22 mouse cellular contexts compared by ENCODE assay signal in the genomic region with DNA sequence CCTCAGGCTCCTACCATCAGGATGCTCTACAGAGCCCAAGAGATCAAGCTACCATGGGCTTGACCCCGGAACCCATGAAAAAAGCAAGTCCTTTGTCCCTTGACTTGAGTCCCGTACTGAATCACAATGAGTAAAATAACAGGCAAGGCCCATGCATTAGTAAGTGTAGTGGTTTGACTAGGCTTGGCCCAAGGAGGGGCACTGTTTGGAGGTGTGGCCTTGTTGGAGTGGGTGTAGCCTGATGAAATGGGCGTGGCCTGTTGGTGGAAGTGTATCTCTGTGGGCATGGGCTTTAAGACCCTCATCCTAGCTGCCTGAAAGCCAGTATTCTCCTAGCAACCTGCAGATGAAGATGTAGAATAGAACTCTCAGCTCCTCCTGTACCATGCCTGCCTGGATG. TPM values are rescaled to one million over a fixed set of nuclear protein-coding genes. Genes with fewer than 3 reads are reported as not detected.
DNase-seq lines count a peak whose midpoint lies in the region; ATAC-seq and TF ChIP-seq lines count a peak whose summit lies in the region.
"Had no signal": no experiment of that assay in that cellular context is flagged by ENCODE, and none has a peak within 500 bp of the region (broad histone marks: within the 10 kb centered on the region; RNA-seq: fewer than 3 reads in every experiment).

No protein-coding gene starts in this region.

- H3K27ac ChIP-seq in kidney, postnatal 0 days = 0 out of 2 replicates have a peak overlapping the region, but pooled peaks have one; percentile 47
- peak overlapping the region; percentile 63; the same call in 1 of the 2 replicates for H3K27ac ChIP-seq in liver, embryonic 13.5 days
- H3K27ac ChIP-seq: embryonic facial prominence, embryonic 15.5 days; forebrain, embryonic 15.5 days; left cerebral cortex, adult 2 months; limb, embryonic 15.5 days; lung, embryonic 15.5 days; macrophage; neural tube, embryonic 15.5 days had no signal

- H3K4me2 ChIP-seq in kidney, postnatal 0 days (ENCODE audit: low read length) = no peak overlapping the region
- H3K4me2 ChIP-seq in liver, embryonic 13.5 days = peak overlapping the region; percentile 43; the same call in 1 of the 2 replicates
- H3K4me2 ChIP-seq: embryonic facial prominence, embryonic 15.5 days; forebrain, embryonic 15.5 days; heart, embryonic 11.5 days; limb, embryonic 15.5 days; lung, embryonic 15.5 days; neural tube, embryonic 15.5 days had no signal

- H3K9me3 ChIP-seq in kidney, postnatal 0 days (replicated peaks; ENCODE audit: low read length) = no peaks in the 10 kb centered on the region
- H3K9me3 ChIP-seq in liver, embryonic 13.5 days (replicated peaks) = no peaks in the 10 kb centered on the region
- H3K9me3 ChIP-seq: embryonic facial prominence, embryonic 15.5 days; forebrain, embryonic 15.5 days; limb, embryonic 15.5 days; lung, embryonic 15.5 days; neural tube, embryonic 15.5 days had no signal

- no peak overlapping the region for H3K4me3 ChIP-seq in kidney, postnatal 0 days (replicated peaks; ENCODE audit: low read depth, low read length)
- H3K4me3 ChIP-seq in liver, embryonic 13.5 days (replicated peaks) = no peak overlapping the region
- H3K4me3 ChIP-seq: embryonic facial prominence, embryonic 15.5 days; forebrain, embryonic 15.5 days; left cerebral cortex, adult 2 months; limb, embryonic 15.5 days; lung, embryonic 15.5 days; myocyte; neural tube, embryonic 15.5 days had no signal

- TF ChIP-seq CTCF in kidney, postnatal 0 days (IDR thresholded peaks at IDR 0.05; ENCODE audit: low read depth) = no peak

- WGBS in kidney, postnatal 0 days = 85% methylated on average over 3 of the region's 3 CpGs
- WGBS in liver, embryonic 13.5 days (ENCODE audit: insufficient replicate concordance) = 64% methylated on average over 3 of the region's 3 CpGs

- ATAC-seq in kidney, postnatal 0 days (replicated peaks; ENCODE audit: low FRiP score, low read depth) = no peak
- peak; percentile 41; the same call in 1 of the 2 replicates for ATAC-seq in liver, embryonic 13.5 days (ENCODE audit: low read depth)
- ATAC-seq: forebrain, embryonic 15.5 days; midbrain, embryonic 16.5 days had no signal

- H3K4me1 ChIP-seq in kidney, postnatal 0 days (replicated peaks; ENCODE audit: insufficient read depth, low read length) = peaks cover 11% of the 10 kb centered on the region; the same call in 1 of the 2 replicates
- H3K4me1 ChIP-seq in liver, embryonic 13.5 days (replicated peaks) = peaks cover 31% of the 10 kb centered on the region
- H3K4me1 ChIP-seq: embryonic facial prominence, embryonic 15.5 days; forebrain, embryonic 15.5 days; limb, embryonic 15.5 days; neural tube, embryonic 15.5 days had no signal

- H3K27me3 ChIP-seq in kidney, postnatal 0 days (ENCODE audit: insufficient read depth, low read length) = no peaks in the 10 kb centered on the region
- H3K27me3 ChIP-seq in liver, embryonic 13.5 days = no peaks in the 10 kb centered on the region
- H3K27me3 ChIP-seq: embryonic facial prominence, embryonic 15.5 days; forebrain, embryonic 15.5 days; limb, embryonic 15.5 days; lung, embryonic 15.5 days; neural tube, embryonic 15.5 days had no signal

- H3K9ac ChIP-seq in kidney, postnatal 0 days (ENCODE audit: low read depth, low read length) = no peak overlapping the region
- no peak overlapping the region for H3K9ac ChIP-seq in liver, embryonic 13.5 days
- H3K9ac ChIP-seq: embryonic facial prominence, embryonic 15.5 days; forebrain, embryonic 15.5 days; limb, embryonic 15.5 days; lung, embryonic 15.5 days; neural tube, embryonic 15.5 days had no signal

- no peaks in the 10 kb centered on the region for H3K36me3 ChIP-seq in kidney, postnatal 0 days (ENCODE audit: insufficient read depth, low read length)
- H3K36me3 ChIP-seq in liver, embryonic 13.5 days = no peaks in the 10 kb centered on the region
- H3K36me3 ChIP-seq: embryonic facial prominence, embryonic 15.5 days; forebrain, embryonic 15.5 days; limb, embryonic 15.5 days; lung, embryonic 15.5 days; neural tube, embryonic 15.5 days had no signal

- no peak for DNase-seq in kidney, postnatal 0 days (ENCODE audit: low spot score)
- no peak for DNase-seq in kidney, adult 18-20 months
- peak; percentile 65 for DNase-seq in ES-CJ7 (ENCODE audit: low read depth, low spot score)
- peak; percentile 75 for DNase-seq in R1 (ENCODE audit: low read depth, low spot score)
- DNase-seq in liver, embryonic 13.5 days = peak; percentile 16
- no peak for DNase-seq in retina, postnatal 1 day
- no peak for DNase-seq in cerebellum, adult 9-10 months
- DNase-seq: adrenal gland, postnatal 14 days; cerebellum, adult 8-10 months; heart, postnatal 10 days; left cerebral cortex, postnatal 4 days; thymus, postnatal 14 days had no signal

RNA-seq across cellular contexts. Expression of gene Cdk1, which starts 47.9 kb away (rescaled TPM):
- 230 and 245 TPM in 2 replicates for polyA plus RNA-seq in kidney, postnatal 0 days (2015; fragmentation: Nextera tagmentation; extraction: Ambion mirVana)
- 343 and 345 TPM in 2 replicates for polyA plus RNA-seq in liver, embryonic 13.5 days (2015; fragmentation: Nextera tagmentation; extraction: Ambion mirVana)

Comparison
In these comparisons a context has a peak if more than half of its experiments do, and no peak if none do; other contexts are left out.
1. DNase-seq: peak in ES-CJ7 (single experiment), R1 (single experiment) and liver, embryonic 13.5 days (single experiment); none in kidney, postnatal 0 days (single experiment), kidney, adult 18-20 months (single experiment), retina, postnatal 1 day (single experiment) and cerebellum, adult 9-10 months (single experiment).